ENCODE assay signal across 11 mouse cellular contexts in the genomic region with DNA sequence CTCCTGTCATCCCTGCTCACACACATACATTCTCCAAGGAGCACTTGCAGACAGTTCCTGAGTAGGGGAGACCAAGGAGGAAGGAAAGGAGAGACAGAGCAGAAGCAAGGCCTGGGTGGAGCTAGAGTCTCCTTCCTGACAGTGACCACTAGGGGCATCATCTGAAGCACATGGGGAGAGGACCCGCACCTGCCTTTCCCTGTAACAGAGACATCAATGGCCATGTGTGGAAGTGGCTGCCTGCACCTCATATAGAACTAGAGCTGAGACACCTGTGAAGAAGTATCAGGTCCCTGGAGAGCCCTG.
DNase-seq lines count a peak whose midpoint lies in the region; ATAC-seq and TF ChIP-seq lines count a peak whose summit lies in the region.
"Had no signal": no experiment of that assay in that cellular context is flagged by ENCODE, and none has a peak within 500 bp of the region (broad histone marks: within the 10 kb centered on the region; RNA-seq: fewer than 3 reads in every experiment).

No protein-coding gene starts in this region.

- WGBS in liver, postnatal 0 days (ENCODE audit: insufficient replicate concordance): 54% methylated on average over 1 of the region's 1 CpGs

- peak; percentile 81 for TF ChIP-seq CTCF in liver, postnatal 0 days (IDR thresholded peaks at IDR 0.05; ENCODE audit: low read depth)

- no peak overlapping the region; the same call in 1 of the 2 replicates for H3K9ac ChIP-seq in liver, postnatal 0 days (replicated peaks)

- H3K27ac ChIP-seq in liver, postnatal 0 days (ENCODE audit: low read depth): peak overlapping the region; percentile 76

- DNase-seq in frontal cortex, postnatal 10 days (ENCODE audit: low spot score in 2 of 2): no peak
- DNase-seq in 416B (ENCODE audit: low read depth): peak; percentile 33
- DNase-seq in c-Kit-positive CD71-positive TER-119-negative erythroid progenitor cells, embryonic 14.5 days (ENCODE audit: low read depth): peak; percentile 31
- peak; percentile 43 for DNase-seq in liver, postnatal 0 days
- no peak for DNase-seq in right cerebral cortex, postnatal 4 days

- TF ChIP-seq EP300 in liver, postnatal 0 days (IDR thresholded peaks at IDR 0.05; ENCODE audit: low read depth): no peak

- no peak overlapping the region for H3K4me3 ChIP-seq in liver, postnatal 0 days (ENCODE audit: low read depth, low read length)
- H3K4me3 ChIP-seq: erythroblast, embryonic 14.5 days; megakaryocyte, embryonic 14.5 days had no signal

- peaks cover 14% of the 10 kb centered on the region for H3K4me1 ChIP-seq in liver, postnatal 0 days (ENCODE audit: insufficient read depth)

- H3K36me3 ChIP-seq in liver, postnatal 0 days (replicated peaks; ENCODE audit: insufficient read depth, low read length): no peaks in the 10 kb centered on the region

- peak overlapping the region; percentile 40; the same call in 1 of the 2 replicates for H3K4me2 ChIP-seq in liver, postnatal 0 days (ENCODE audit: low read depth, low read length)

- no peaks in the 10 kb centered on the region for H3K9me3 ChIP-seq in liver, postnatal 0 days (ENCODE audit: low read length)
- H3K9me3 ChIP-seq: megakaryocyte, embryonic 14.5 days had no signal

- peak; percentile 47; the same call in 1 of the 2 replicates for ATAC-seq in frontal cortex, adult (ENCODE audit: low TSS enrichment)
- peak; percentile 66 for ATAC-seq in liver, postnatal 0 days
- no peak for ATAC-seq in cerebellum, adult (ENCODE audit: insufficient number of reproducible peaks, low FRiP score, low TSS enrichment)
- ATAC-seq in inflammation-experienced regulatory T-cells, adult 6 months: no peak
- ATAC-seq: Patski had no signal

- H3K27me3 ChIP-seq in liver, postnatal 0 days (ENCODE audit: insufficient read depth, low read length): no peaks in the 10 kb centered on the region
- H3K27me3 ChIP-seq: Patski had no signal

Comparison
In these comparisons a context has a peak if more than half of its experiments do, and no peak if none do; other contexts are left out.
1. ATAC-seq: peak in frontal cortex, adult (single experiment) and liver, postnatal 0 days (single experiment); none in cerebellum, adult (single experiment) and inflammation-experienced regulatory T-cells, adult 6 months (single experiment).
2. DNase-seq: peak in 416B (single experiment), c-Kit-positive CD71-positive TER-119-negative erythroid progenitor cells, embryonic 14.5 days (single experiment) and liver, postnatal 0 days (single experiment); none in frontal cortex, postnatal 10 days (0 of 2) and right cerebral cortex, postnatal 4 days (single experiment).